Mouse (Mus musculus) cerebellum, adult 9-11 months (tissue): Measurements from ENCODE around the gene Lrrc73.

Experiments used
- DNase-seq: peaks from one replicate; pipeline ENCODE4 v3.0.0; 2022

Gene Lrrc73

GRCm38 (mm10) chr17:46253452-46254084 is at the start of gene Lrrc73:
Gene Lrrc73, plus strand, starts transcription at chr17:46253531.
- DNase-seq = peak; percentile 89

GRCm38 (mm10) chr17:46206676-46207075 is 46.7 kb upstream of the Lrrc73 start:
- no peak for DNase-seq

GRCm38 (mm10) chr17:46210550-46210949 is 42.8 kb upstream of the Lrrc73 start:
- DNase-seq = no peak

GRCm38 (mm10) chr17:46221601-46222000 is 31.7 kb upstream of the Lrrc73 start:
- no peak for DNase-seq

- no peak for DNase-seq
These were observed 25.8 kb upstream of the Lrrc73 start for GRCm38 (mm10) chr17:46227576-46227975.

- DNase-seq = no peak
These were observed 17.3 kb upstream of the Lrrc73 start for GRCm38 (mm10) chr17:46236067-46236466.

- no peak for DNase-seq
These were observed 16.3 kb upstream of the Lrrc73 start for GRCm38 (mm10) chr17:46237079-46237478.

- DNase-seq = no peak
These were observed 15.9 kb upstream of the Lrrc73 start for GRCm38 (mm10) chr17:46237480-46237879.

GRCm38 (mm10) chr17:46239516-46240114 is 13.7 kb upstream of the Lrrc73 start:
- DNase-seq = no peak

- no peak for DNase-seq
These were observed 11.9 kb upstream of the Lrrc73 start for GRCm38 (mm10) chr17:46241471-46241870.

- no peak for DNase-seq
These were observed 11.1 kb upstream of the Lrrc73 start for GRCm38 (mm10) chr17:46242274-46242673.

GRCm38 (mm10) chr17:46242993-46243392 is 10.3 kb upstream of the Lrrc73 start:
- no peak for DNase-seq

- no peak for DNase-seq
These were observed 9.7 kb upstream of the Lrrc73 start for GRCm38 (mm10) chr17:46243624-46244023.

- DNase-seq = peak; percentile 41
These were observed 8.8 kb upstream of the Lrrc73 start for GRCm38 (mm10) chr17:46244579-46244978.

- DNase-seq = peak; percentile 96
These were observed 5.7 kb upstream of the Lrrc73 start, which contains the start of the genes Polr1c and Yipf3 for GRCm38 (mm10) chr17:46247512-46248188. Gene Polr1c, minus strand, starts transcription at chr17:46248054. Gene Yipf3, plus strand, starts transcription at chr17:46248080.

GRCm38 (mm10) chr17:46248189-46248522 is 5.2 kb upstream of the Lrrc73 start:
- DNase-seq = no peak

GRCm38 (mm10) chr17:46251174-46251573 is 2.2 kb upstream of the Lrrc73 start:
- DNase-seq = no peak

GRCm38 (mm10) chr17:46252571-46253451 is 520 bp upstream of the Lrrc73 start:
- DNase-seq = no peak

- DNase-seq = peak; percentile 64
These were observed 775 bp downstream of the Lrrc73 start for GRCm38 (mm10) chr17:46254106-46254505.

GRCm38 (mm10) chr17:46255147-46255546 is 1.8 kb downstream of the Lrrc73 start:
- no peak for DNase-seq

GRCm38 (mm10) chr17:46258279-46259053 is 5.1 kb downstream of the Lrrc73 start:
- peak; percentile 14 for DNase-seq

- no peak for DNase-seq
These were observed 6.3 kb downstream of the Lrrc73 start for GRCm38 (mm10) chr17:46259675-46260074.
